Mouse (Mus musculus) macrophage (primary cell): ENCODE results near the gene Hmgcll1. TPM values are rescaled to one million over a fixed set of nuclear protein-coding genes. Genes with fewer than 3 reads are reported as not detected.
"Not testable (repeated sequence)": the region's sequence is repeated elsewhere in the genome, so short reads cannot be mapped to it uniquely, and the experiment has no call there.

ENCODE experiments used
- H3K27ac ChIP-seq: fragments of 350-480 bp; formaldehyde crosslinking; 2 replicates; pipeline ENCODE4 v1.9.0; 2021
- H3K36me3 ChIP-seq: fragments of 350-480 bp; formaldehyde crosslinking; 2 replicates; pipeline ENCODE4 v1.9.0; 2021; ENCODE audit errors: inconsistent target
- H3K4me3 ChIP-seq: fragments of 350-480 bp; formaldehyde crosslinking; 2 replicates; pipeline ENCODE4 v1.9.0; 2021; ENCODE audit errors: inconsistent target
- H3K79me2 ChIP-seq: fragments of 350-480 bp; formaldehyde crosslinking; 2 replicates; pipeline ENCODE4 v1.9.0; 2021; ENCODE audit errors: inconsistent target
- WGBS: methylation state at CpG from one replicate; pipeline ENCODE4 v1.1.7; 2026; ENCODE audit warnings: inconsistent platforms; ENCODE audit not compliant: missing documents; 5-methylcytosine and 5-hydroxymethylcytosine counted together
- polyA plus RNA-seq: library from polyadenylated mRNA; stranded (reverse); fragments of 250-400 nt; gene quantifications from 3 replicates; pipeline ENCODE4 v1.2.4, GENCODE M21; 2018; ENCODE audit warnings: inconsistent platforms

The Hmgcll1 gene
- polyA plus RNA-seq, 1 experiment from 2014 or later, result not detected

DNA sequence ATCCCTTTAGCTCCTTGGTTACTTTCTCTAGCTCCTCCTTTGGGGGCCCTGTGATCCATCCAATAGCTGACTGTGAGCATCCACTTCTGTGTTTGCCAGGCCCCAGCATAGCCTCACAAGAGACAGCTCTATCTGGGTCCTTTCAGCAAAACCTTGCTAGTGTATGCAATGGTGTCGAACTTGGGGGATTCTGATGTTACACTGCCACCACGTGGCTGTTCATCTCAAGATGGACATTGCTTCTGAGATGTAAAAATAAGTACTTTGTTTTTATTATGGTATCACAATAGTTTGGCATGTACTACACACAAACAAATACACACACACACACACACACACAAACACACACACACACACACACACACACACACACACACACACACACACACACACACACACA, 108.2 kb downstream of the Hmgcll1 start:
- H3K27ac ChIP-seq, H3K4me3 ChIP-seq: not testable (repeated sequence)
- 0% methylated on average over 2 of the region's 2 CpGs for WGBS

DNA sequence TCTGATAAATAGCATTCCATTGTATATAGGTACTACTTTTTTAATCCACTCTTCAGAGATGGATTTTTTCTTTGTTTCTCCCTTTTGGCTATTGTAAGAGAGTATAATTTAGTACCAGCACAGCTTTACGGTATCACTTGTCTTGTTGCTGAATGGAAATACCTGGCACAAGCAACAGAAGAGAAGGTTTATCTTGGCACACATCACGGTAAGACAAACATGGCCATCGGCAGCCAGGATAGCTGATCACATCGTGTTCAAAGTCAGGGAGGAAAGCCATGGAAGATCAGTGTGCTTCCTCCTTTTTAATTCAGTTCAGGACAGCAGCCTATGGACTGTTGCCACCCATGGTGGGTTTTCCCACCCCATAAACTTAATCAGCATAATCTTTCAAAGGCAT, 109.6 kb downstream of the Hmgcll1 start:
- Histone ChIP-seq H3K36me3 (no peaks in the 10 kb centered on the region), H3K79me2 (no peaks in the 10 kb centered on the region), H3K4me3 (no peak overlapping the region), H3K27ac (no peak overlapping the region)
- WGBS, result 81% methylated on average over 4 of the region's 4 CpGs

More for the DNA sequence above, 108.2 kb downstream of the Hmgcll1 start:
- not testable (repeated sequence) for H3K36me3 ChIP-seq, H3K79me2 ChIP-seq

DNA sequence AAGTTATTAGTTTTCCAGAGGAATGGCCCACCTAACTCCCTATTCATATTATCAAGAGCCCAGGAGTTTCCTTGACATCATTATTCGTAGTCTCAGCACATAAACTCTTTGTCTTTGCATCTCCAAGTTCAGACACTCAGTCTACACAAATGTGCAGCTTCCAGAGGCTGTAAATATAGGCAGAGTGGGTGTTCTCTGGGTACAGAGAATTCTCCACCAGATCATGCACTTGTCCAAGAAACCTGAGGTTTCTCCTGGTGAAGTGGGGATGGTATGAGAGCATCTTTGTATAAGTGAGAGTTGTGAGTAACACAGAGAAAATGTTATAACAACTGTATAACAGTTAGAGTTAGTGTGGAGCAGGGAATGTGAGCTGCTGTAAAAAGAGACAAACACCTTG, 114.7 kb downstream of the Hmgcll1 start:
- no peaks in the 10 kb centered on the region for H3K79me2 ChIP-seq
- H3K4me3 ChIP-seq, result no peak overlapping the region
- H3K27ac ChIP-seq, result no peak overlapping the region
- 36% methylated on average over 1 of the region's 1 CpGs for WGBS
- no peaks in the 10 kb centered on the region for H3K36me3 ChIP-seq

DNA sequence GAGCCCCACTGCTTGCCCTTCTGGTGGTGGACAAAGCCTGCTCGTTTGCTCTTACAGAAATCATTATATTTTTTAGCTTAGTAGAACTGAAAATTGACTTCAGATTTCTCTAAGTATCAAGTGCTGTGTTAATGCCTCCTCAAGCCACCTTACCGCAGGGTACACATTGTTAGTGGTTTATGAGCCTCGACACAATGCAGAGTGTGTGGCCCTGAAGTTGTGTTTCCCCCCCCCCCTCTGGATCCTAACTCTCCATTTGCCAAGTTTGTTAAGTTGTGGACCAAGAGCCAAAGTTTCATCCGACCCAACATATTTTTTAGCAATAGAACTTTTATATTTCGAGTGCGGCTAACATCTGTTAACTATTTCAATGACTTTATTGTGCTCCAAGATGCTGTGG, 119.4 kb downstream of the Hmgcll1 start:
- Histone ChIP-seq H3K4me3 (no peak overlapping the region), H3K27ac (no peak overlapping the region)
- WGBS, result 90% methylated on average over 6 of the region's 6 CpGs

DNA sequence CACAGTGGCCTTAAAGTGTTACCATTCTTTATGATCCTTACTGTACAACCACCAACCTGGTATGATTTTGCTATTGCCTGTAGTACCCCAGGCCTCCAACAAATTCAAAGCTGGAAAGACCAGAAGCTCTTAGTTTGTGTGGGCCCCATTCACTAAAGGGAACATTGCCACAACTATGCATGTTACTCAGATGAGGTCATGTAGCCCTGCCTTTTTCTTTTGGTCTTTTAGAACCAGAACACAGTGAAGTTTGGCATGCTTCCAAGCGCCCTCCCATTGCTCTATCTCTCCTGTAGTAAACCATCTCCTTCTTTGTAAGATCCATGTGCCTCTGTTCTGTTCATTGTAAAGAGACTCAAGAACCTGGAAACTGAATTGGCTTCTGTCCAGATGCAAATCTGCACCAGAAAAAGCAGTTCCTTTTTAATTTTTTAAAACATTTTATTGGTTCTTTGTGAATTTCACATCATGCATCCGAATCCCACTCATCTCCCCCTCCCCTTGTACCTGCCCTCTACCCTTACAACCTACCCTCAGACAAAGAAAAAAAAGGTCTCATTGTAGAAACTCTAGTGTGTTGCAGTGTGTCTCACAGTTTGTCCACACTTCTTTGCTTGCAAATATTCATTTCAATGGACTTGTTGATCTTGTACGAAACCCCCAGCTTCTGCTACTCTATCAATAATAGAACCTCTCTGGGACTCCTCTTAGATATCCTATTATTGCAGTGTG, 123.9 kb downstream of the Hmgcll1 start:
- no peak overlapping the region for H3K4me3 ChIP-seq
- H3K27ac ChIP-seq, result no peak overlapping the region
- no peaks in the 10 kb centered on the region for H3K79me2 ChIP-seq
- H3K36me3 ChIP-seq, result no peaks in the 10 kb centered on the region
- WGBS, result 85% methylated on average over 3 of the region's 3 CpGs

More for the DNA sequence above, 119.4 kb downstream of the Hmgcll1 start:
- no peaks in the 10 kb centered on the region for H3K36me3 ChIP-seq
- H3K79me2 ChIP-seq, result no peaks in the 10 kb centered on the region

DNA sequence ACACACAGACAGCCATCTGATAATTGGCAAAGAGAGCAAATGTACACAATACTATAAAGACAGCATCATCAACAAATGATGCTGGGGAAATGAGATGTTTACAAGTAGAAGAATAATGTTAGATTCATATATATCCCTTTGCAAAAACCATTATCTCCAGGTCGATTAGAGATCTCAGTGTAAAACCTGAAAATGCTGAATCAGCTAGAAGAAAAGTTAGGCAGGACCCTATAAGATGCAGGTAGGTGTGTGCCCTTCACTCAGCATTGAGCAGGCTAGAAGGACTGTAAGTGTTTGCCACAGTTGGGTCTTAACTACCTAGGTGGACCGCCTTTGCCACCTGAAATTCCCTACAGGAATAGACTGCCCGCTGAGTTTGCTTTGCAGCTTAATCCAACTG, 130.9 kb downstream of the Hmgcll1 start:
- Histone ChIP-seq H3K79me2 (no peaks in the 10 kb centered on the region), H3K36me3 (no peaks in the 10 kb centered on the region), H3K27ac (no peak overlapping the region), H3K4me3 (no peak overlapping the region)
- 84% methylated on average over 3 of the region's 3 CpGs for WGBS

DNA sequence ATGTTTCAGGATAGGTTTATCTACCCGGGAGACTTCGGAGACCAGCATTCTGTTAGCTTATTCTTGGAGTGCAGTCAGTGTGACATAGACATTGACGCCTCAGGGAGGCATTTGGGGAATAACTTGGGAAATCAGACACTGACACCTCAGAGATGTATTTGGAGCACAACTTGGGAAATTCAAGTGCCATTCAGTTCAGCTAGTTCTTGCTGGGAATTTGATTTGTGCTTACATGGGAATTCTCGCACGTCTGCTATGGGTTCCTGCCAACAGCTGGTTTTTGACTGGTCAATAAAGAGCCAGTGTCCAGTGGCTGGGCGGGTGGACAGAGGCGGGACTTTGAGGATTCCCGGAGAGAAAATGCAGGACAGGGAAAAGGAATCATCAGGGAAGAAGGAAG, 147.8 kb downstream of the Hmgcll1 start:
- Histone ChIP-seq H3K4me3 (no peak overlapping the region), H3K27ac (no peak overlapping the region), H3K36me3 (no peaks in the 10 kb centered on the region), H3K79me2 (no peaks in the 10 kb centered on the region)
- 81% methylated on average over 8 of the region's 8 CpGs for whole genome bisulfite sequencing

DNA sequence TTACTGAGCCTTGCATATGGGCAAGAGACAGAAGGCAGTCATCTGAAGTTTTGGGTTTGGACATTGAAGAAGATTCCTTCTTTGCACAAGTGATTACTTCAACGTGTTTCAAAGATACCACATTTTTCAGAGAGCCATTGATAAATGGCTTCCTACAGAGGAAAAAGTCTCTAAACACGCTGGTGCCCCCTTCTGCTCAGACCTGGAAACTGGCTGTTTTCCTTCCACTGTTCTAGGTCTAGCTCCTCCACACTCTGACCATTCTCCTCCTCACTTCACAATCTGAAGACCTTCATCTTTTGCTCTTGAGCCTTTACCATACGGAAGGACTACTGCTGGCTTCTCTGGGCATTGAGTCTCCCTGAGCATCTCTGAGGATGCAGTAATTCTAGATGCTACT, 153.7 kb downstream of the Hmgcll1 start:
- Histone ChIP-seq H3K27ac (no peak overlapping the region), H3K79me2 (no peaks in the 10 kb centered on the region), H3K36me3 (no peaks in the 10 kb centered on the region), H3K4me3 (no peak overlapping the region)
- 57% methylated on average over 3 of the region's 3 CpGs for WGBS

DNA sequence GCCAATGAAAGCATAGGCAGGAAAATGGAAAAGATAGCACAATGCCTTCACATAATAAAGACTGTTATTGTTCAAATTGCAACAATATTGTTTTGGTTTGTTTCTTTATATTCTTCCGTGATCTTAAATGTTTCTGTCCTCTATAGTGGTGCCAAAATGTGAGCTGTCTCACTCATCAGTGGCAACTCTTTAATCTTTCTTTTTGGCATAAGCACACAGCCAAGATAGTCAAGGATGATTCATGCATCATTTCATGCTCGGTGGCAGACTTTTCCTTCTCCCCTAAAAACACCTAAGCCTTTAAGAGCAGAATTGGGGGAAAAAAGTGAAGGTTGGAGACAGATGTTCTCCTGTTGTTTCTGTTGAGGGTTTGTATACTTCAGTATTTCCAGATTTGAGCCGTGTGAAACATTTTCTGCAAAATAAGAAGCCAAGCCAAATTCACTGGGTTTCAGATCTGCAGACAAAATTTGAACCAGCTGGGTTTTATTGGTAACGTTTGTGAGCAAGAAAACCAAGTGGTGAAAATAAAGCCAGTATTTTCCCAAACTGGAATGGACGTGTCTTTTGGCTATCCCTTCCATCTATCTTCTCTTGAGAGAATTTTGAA, 158.1 kb downstream of the Hmgcll1 start:
- Histone ChIP-seq H3K79me2 (no peaks in the 10 kb centered on the region), H3K27ac (no peak overlapping the region), H3K4me3 (no peak overlapping the region), H3K36me3 (no peaks in the 10 kb centered on the region)
- 85% methylated on average over 5 of the region's 5 CpGs for WGBS

DNA sequence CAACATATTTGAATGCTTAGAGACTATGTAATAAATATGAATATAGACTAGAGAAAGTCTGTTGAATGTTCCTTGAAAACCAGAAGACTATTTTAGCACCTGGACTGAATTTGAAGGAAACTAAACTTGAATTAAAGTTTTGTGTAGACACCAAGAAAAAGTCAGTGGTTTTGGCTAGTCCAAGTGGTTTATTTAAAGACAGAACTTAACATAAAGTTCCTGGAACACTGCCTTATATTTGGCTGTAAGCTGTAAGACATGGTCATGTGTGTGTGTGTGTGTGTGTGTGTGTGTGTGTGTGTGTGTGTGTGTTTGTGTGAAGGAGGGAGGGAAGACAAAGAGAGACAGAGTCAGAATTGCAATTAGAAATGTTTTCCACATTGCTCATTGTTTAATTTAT, 164.6 kb downstream of the Hmgcll1 start:
- Histone ChIP-seq H3K79me2 (no peaks in the 10 kb centered on the region), H3K36me3 (no peaks in the 10 kb centered on the region), H3K27ac (no peak overlapping the region), H3K4me3 (no peak overlapping the region)

Other genes starting within 250 kb of the Hmgcll1 start
- gene Bmp5, start 239.5 kb upstream of the Hmgcll1 start, polyA plus RNA-seq, result not detected in 3 replicates
- not detected in 3 replicates for gene Gfral, start 198.8 kb downstream of the Hmgcll1 start, polyA plus RNA-seq